In the genomic region with DNA sequence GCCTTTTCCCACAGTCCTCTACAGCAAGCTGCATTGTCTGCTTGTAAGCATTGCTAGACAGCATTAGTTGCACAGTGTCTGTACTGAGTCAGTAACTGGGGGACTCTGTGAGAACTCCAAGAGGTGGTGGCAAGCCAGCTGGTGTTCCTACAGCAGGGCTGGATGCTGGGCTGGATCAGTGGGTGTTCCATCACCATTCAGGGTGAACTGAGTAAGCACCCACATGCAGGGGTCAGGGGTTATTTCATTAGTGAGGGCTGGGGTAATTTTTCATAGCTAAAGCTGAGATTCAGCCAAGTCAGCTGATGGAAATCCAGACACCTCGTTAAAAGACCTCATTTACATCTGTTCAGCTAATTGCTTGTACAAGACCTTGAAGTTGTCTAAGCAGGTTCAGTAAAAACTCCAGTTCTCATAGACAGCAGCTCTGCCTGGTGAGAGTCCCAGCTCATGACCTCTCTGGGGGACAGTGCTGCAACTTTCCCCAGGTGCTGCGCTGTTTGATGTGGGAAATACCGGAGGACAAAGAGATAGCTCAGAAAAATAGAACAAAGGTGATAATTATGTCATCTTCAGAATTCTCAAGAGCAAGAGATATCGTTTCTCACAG, we compare ENCODE assay signal across 23 mouse cellular contexts.
DNase-seq lines count a peak whose midpoint lies in the region; ATAC-seq and TF ChIP-seq lines count a peak whose summit lies in the region.
"Had no signal": no experiment of that assay in that cellular context is flagged by ENCODE, and none has a peak within 500 bp of the region (broad histone marks: within the 10 kb centered on the region; RNA-seq: fewer than 3 reads in every experiment).

No protein-coding gene starts in this region.

- no peak for TF ChIP-seq CTCF in forebrain, postnatal 0 days (IDR thresholded peaks at IDR 0.05; ENCODE audit: low read depth)
- no peak for TF ChIP-seq CTCF in thymus, adult 2 months (IDR thresholded peaks at IDR 0.05; ENCODE audit: borderline replicate concordance, control insufficient read depth, extremely low read depth, insufficient read depth, low read length, poor library complexity)

- H3K27ac ChIP-seq in forebrain, embryonic 10.5 days: peak overlapping the region; percentile 48; the same call in 1 of the 2 replicates
- H3K27ac ChIP-seq in forebrain, postnatal 0 days (ENCODE audit: low read depth, low read length): no peak overlapping the region
- H3K27ac ChIP-seq in thymus, adult 2 months (ENCODE audit: control insufficient read depth, insufficient read depth, low read length): no peak overlapping the region
- H3K27ac ChIP-seq: heart, embryonic 13.5 days; neural tube, embryonic 12.5 days had no signal

- no peaks in the 10 kb centered on the region for H3K36me3 ChIP-seq in forebrain, embryonic 10.5 days (replicated peaks)
- H3K36me3 ChIP-seq in forebrain, postnatal 0 days (ENCODE audit: insufficient read depth): no peaks in the 10 kb centered on the region
- no peaks in the 10 kb centered on the region for H3K36me3 ChIP-seq in thymus, adult 2 months (ENCODE audit: control insufficient read depth, insufficient read depth, low read length)
- H3K36me3 ChIP-seq: heart, embryonic 13.5 days; neural tube, embryonic 12.5 days had no signal

- DNase-seq in forebrain, embryonic 10.5 days (ENCODE audit: extremely low spot score, low spot score): no peak
- DNase-seq in forebrain, postnatal 0 days: no peak
- DNase-seq in layer of hippocampus, postnatal 36 days: peak; percentile 16 to 19
- no peak for DNase-seq in layer of hippocampus, postnatal 10 days (ENCODE audit: low spot score in 2 of 2)
- peak; percentile 22 for DNase-seq in right cerebral cortex, adult 18-20 months
- no peak for DNase-seq in right cerebral cortex, postnatal 25 days
- no peak for DNase-seq in yolk sac, embryonic 10.5 days (ENCODE audit: low spot score)
- no peak for DNase-seq in thymus, adult 2 months
- DNase-seq: adrenal gland, adult 8-10 months; cerebellum, adult 11 months; cerebellum, postnatal 14 days; gastrocnemius, postnatal 10 days; heart, adult 18-20 months; kidney, adult 2 months; kidney, postnatal 4 days; liver, postnatal 0 days; lung, postnatal 10 days; spleen, adult 18-20 months; thymus, postnatal 36 days had no signal

- H3K4me1 ChIP-seq in forebrain, embryonic 10.5 days: peaks cover 12% of the 10 kb centered on the region
- H3K4me1 ChIP-seq in forebrain, postnatal 0 days (ENCODE audit: insufficient read depth): 0 out of 2 replicates have a peak, but pooled peaks cover 4% of the 10 kb centered on the region
- H3K4me1 ChIP-seq in thymus, adult 2 months (replicated peaks; ENCODE audit: control insufficient read depth, insufficient read depth, low read length): no peaks in the 10 kb centered on the region
- H3K4me1 ChIP-seq: heart, embryonic 13.5 days; neural tube, embryonic 12.5 days had no signal

- no peak overlapping the region for H3K4me3 ChIP-seq in forebrain, embryonic 10.5 days
- H3K4me3 ChIP-seq in forebrain, postnatal 0 days (ENCODE audit: low read depth, low read length): no peak overlapping the region
- no peak overlapping the region for H3K4me3 ChIP-seq in thymus, adult 2 months (ENCODE audit: control insufficient read depth, insufficient read depth, low read length)
- H3K4me3 ChIP-seq: heart, embryonic 13.5 days; neural tube, embryonic 12.5 days had no signal

- H3K4me2 ChIP-seq in forebrain, postnatal 0 days (ENCODE audit: low read depth): no peak overlapping the region
- H3K4me2 ChIP-seq: heart, embryonic 13.5 days; neural tube, embryonic 12.5 days had no signal

- TF ChIP-seq POLR2A in thymus, adult 2 months (IDR thresholded peaks at IDR 0.05; ENCODE audit: control insufficient read depth, extremely low read depth, insufficient read depth, low read length, poor library complexity): no peak

- 73% methylated on average over 4 of the region's 4 CpGs for WGBS in forebrain, embryonic 10.5 days
- 37% methylated on average over 4 of the region's 4 CpGs for WGBS in forebrain, postnatal 0 days
- 87% methylated on average over 4 of the region's 4 CpGs for WGBS in thymus, adult 2 months

- H3K9me3 ChIP-seq in forebrain, embryonic 10.5 days: no peaks in the 10 kb centered on the region
- no peaks in the 10 kb centered on the region for H3K9me3 ChIP-seq in forebrain, postnatal 0 days (ENCODE audit: low read length)
- H3K9me3 ChIP-seq: heart, embryonic 13.5 days; neural tube, embryonic 12.5 days had no signal

- H3K27me3 ChIP-seq in forebrain, embryonic 10.5 days (ENCODE audit: poor library complexity, severe bottlenecking): no peaks in the 10 kb centered on the region
- H3K27me3 ChIP-seq in forebrain, postnatal 0 days (ENCODE audit: insufficient read depth, low read length): no peaks in the 10 kb centered on the region
- H3K27me3 ChIP-seq in thymus, adult 2 months (ENCODE audit: control insufficient read depth, insufficient read depth, low read length): no peaks in the 10 kb centered on the region
- H3K27me3 ChIP-seq: heart, embryonic 13.5 days; neural tube, embryonic 12.5 days; Patski had no signal

- H3K9ac ChIP-seq in forebrain, postnatal 0 days: no peak overlapping the region
- H3K9ac ChIP-seq: heart, embryonic 13.5 days; liver, postnatal 0 days; neural tube, embryonic 12.5 days had no signal

- ATAC-seq in forebrain, postnatal 0 days: no peak; the same call in 1 of the 2 replicates
- ATAC-seq: CD4-positive, CD25-positive, alpha-beta regulatory T cell, adult 4 months; liver, postnatal 0 days; Patski had no signal

Comparison
In these comparisons a context has a peak if more than half of its experiments do, and no peak if none do; other contexts are left out.
1. DNase-seq: peak in layer of hippocampus, postnatal 36 days (2 of 2) and right cerebral cortex, adult 18-20 months (single experiment); none in forebrain, embryonic 10.5 days (single experiment), forebrain, postnatal 0 days (single experiment), layer of hippocampus, postnatal 10 days (0 of 2), right cerebral cortex, postnatal 25 days (single experiment), yolk sac, embryonic 10.5 days (single experiment) and thymus, adult 2 months (single experiment).